Mouse (Mus musculus): ENCODE results near the gene Bcl2l15.
A peak's percentile ranks its signal among the peaks of the same experiment; 100 is the strongest.

The Bcl2l15 gene

DNA sequence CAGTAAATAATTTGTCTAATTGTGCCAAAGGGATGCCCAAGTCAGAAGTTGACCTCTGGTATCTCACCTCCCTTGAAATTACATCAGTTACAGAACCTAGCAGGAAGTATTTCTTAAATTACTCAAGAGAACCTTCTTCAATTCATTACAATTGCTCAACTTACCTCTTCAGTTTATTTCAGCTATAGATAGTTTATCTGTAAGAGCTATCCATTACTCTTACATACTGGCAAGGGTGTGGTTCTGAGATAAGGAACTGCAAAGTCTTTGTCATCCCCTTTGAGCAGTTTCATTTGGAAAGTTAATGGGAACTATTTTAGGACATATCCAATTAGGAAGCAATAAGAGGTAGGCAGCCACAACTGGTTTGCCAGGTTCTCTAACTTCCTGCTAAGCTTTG lies at the start of gene Bcl2l15:
TSS of gene Bcl2l15 (plus strand) at position 176 of the 400 bp plus-strand sequence.
- no peak for DNase-seq (ENCODE audit: low read depth, low spot score)

DNA sequence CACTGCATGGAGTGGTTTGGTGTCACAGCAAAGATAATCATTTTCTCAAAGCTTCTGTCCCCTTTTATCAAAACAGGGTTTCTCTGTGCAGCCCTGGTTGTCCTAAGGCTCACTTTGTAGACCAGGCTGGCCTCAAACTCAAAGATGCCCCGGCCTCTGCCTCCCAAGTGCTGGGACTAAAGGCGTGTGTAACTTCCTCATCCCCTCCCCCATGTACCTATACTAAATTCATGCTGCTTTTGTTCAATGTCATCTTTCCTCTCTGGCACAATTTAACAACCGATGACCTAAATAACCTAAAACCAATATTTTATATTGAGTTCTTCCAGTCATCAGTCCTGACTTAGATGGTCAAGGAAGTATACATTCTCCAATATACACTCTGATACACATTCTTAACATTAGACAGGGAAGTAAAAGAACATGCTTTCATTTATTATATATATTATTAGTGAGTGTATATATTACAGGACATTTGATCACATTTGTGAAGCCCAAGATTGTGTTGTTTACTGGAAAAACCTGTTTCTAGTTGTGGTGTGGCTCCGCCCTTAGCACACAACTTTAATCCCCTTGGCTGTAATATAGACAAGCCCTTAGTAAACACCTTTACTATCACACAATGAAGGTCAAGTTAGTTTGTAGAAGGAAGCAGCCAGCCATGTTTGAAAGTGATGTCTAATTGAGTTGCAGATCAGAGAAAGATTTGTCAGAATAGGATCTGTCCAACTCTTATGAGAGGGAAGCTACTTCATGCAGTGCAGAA lies 49.4 kb upstream of the Bcl2l15 start:
- DNase-seq (ENCODE audit: low read depth, low spot score): no peak

DNA sequence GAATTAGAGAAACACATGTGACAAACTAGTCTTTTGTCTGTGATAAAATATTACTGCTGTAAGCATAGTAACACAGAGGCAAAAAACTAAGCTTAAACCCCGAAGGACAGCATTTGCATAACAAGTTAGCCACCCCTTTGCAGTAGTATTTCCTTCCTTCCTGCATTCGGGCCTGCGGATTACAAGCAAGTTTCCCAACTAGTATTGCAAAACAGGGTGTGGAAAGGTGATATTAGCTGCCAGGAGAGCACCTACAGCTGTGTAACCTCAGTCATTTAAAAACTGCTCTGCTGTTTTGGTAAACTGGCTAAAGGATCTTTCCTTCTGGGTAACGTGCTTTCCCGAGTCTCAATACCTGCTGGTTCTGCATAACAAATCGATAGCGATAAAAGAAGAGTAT lies 45.2 kb upstream of the Bcl2l15 start:
- no peak for DNase-seq (ENCODE audit: low read depth, low spot score)

DNA sequence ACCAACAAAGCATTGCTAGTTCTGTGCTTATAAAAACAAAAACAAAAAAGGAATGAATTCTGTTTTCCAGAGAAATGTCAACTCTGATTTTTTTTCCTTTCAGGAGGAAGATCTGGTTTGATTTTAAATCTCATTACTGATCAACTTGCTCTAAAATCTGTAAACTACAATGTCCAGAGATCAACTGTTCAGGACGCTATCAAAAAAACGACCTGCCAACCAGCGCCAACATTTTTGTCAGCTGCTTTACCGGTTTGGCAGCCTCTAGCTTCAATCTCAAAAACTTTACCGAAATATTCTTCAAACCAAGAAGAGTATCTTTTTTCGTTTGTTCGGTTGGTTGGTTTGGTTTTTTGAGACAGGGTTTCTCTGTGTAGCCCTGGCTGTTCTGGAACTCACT lies 43.3 kb upstream of the Bcl2l15 start:
- no peak for DNase-seq (ENCODE audit: low read depth, low spot score)

DNA sequence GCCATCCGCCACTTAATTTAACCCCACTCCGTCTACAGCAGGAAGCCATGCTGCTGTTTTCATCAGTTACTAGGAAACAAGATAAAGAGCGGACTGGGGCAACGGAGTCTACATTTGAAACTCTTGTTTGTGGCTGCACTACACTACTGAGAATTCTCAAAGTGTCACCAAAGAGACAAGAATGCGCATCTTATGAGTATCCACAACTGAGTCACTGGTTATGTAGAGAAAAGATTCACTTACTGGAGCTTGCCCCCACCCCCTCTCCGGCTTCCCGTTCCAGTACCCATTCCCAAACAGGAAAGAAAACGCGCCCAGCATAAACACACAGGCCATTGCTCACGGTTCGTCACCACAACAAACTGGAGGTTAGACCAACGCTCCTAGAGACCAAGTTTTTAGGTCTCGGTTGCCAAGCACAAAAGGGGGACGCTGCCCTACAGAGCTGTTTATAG lies 42.5 kb upstream of the Bcl2l15 start:
- peak; percentile 30 for DNase-seq (ENCODE audit: low read depth, low spot score)

DNA sequence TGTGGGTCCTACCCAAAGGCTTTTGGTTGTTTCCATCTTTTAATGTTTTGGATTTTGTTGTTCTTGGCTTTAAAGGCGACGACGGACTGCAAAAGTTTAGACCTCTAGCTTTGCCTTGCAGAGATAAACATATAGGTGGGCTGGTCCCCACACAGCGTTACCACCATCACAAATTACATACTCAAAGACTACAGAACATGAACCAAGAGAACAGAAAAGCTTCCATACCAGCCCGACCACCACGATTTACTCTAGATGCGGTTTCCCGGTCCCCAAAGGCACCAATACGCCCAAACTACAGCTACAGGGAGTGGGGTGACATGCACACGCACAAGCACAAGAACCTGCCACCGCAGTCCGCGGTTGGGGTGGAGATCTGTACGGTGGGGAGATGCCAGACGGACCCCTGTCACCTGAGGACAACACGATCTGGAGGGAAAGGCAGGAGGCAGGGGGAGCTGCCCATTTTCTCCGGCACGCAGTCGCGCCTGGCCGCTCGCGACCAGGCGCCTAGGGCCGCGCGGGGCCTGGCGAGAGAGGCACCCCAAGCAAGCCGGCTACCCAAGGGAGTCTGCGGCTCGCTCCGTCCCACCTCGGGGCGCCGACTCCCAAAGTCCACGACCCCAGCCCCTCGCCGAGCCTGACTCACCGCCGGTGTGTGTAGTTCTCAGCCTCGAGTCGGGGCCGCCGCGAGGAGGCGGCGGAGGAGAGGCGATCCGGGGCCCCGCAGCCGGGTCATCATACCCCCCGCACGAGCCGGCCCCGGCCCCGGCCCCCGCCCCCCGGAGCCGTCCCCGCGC lies 41.9 kb upstream of the Bcl2l15 start:
- peak; percentile 47 for DNase-seq (ENCODE audit: low read depth, low spot score)

DNA sequence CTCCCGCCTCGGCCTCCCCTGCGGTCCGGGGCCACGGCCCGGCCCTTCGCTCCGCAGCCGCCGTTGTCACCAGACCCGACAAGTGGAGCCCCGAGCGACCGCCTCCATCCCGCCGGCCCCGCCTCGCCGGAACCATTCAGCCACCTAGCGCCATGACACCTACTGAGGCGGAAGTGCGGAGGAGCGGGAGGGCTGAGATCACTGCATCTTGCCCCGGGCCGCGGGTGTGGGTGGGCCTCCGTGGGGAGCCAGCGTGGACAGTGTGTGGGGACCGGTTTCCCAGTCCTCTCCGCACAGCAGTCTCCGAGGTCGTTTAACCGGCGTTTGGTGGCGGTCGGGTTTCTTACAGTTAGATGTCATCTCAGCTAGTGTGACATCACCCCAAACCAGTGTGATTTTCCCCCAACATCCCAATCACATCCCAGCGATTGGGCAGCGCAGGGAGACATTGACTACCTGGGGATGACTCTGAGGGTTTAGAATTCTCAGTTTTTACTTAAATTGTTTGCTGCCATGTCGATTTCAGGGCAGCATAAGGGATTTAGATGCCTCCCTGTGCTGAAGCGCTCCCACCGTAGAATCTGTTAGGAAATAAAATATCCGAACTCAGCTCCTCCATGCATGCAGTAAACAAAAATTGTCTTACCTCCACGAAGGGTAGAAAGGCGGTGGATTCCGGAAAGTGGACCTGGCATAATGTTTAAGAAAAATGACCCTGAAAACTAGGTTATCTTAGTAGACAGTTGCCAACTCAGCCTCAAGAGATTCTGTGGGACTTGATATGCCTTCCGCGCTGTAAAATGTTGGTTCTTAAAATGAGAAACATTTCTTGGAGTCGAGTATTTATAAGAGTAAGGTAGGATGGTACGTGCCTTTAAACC lies 40.9 kb upstream of the Bcl2l15 start, which contains the start of gene Hipk1:
TSS of gene Hipk1 (minus strand) at position 334 of the 881 bp plus-strand sequence.
- peak; percentile 95 for DNase-seq (ENCODE audit: low read depth, low spot score)

DNA sequence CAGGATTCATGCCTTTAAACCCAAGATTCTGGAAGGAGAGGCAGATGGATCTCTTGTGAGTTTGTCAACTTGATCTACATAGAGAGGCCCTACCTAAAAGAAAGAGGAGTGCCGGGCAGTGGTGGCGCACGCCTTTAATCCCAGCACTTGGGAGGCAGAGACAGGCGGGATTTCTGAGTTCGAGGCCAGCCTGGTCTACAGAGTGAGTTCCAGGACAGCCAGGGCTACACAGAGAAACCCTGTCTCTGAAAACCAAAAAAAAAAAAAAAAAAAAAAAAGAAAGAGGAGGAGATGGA lies 40.3 kb upstream of the Bcl2l15 start:
- peak; percentile 40 for DNase-seq (ENCODE audit: low read depth, low spot score)

DNA sequence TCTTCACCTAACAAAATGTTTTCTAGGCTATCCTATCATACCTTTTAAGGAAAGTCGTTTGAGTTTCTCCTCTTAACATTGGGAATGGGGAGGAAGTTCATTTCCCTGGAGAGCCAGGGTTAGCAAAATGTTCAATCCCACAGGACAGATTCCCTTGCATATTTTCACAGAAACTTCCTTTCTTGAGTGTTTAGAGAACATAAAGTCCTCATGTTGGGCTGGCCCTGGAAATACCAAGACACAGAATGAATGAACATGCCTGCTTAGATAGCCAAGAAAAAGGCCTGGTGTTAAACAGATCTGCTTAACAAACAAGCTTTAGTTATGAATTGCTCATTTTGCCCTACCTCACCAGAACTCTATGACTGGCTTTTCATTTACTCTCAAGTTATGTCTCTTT lies 39.8 kb upstream of the Bcl2l15 start:
- DNase-seq (ENCODE audit: low read depth, low spot score): no peak

DNA sequence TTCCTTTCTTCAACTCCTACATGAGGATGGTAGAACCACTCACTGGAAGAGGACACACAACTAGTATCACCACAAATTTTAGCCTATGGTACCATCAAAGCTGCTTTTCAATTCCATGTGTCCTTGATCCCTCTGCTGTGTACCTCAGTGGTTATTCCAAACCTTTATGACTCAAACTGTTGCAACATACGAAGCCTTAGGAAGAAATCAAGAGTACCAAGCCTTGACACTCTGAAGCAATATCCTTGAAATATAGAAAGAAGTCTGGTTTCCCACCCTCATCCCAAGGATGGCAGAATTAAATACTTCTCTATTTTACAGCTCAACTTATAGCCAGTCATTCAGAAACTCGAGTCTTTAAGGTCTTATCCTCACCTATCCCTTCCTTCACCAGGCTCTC lies 36.0 kb upstream of the Bcl2l15 start:
- DNase-seq (ENCODE audit: low read depth, low spot score): no peak

DNA sequence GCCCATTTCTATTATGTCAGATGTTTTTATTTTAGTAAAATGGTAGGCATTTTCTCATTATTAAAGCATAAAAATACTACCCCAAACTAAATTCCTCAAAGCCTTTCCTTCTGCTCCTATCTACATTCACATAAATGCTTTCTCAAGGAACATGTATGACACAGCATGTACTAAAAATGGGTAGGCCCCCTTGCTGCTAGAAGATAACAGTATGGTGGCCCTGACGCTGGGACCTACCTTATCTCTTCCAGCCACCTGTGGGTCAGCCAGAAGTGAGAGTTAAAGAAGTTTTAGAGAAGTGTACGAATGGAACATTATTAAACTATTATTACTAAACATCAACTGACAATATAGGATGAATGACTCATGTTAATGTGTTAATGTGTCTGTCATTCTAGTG lies 32.9 kb upstream of the Bcl2l15 start:
- DNase-seq (ENCODE audit: low read depth, low spot score): no peak

DNA sequence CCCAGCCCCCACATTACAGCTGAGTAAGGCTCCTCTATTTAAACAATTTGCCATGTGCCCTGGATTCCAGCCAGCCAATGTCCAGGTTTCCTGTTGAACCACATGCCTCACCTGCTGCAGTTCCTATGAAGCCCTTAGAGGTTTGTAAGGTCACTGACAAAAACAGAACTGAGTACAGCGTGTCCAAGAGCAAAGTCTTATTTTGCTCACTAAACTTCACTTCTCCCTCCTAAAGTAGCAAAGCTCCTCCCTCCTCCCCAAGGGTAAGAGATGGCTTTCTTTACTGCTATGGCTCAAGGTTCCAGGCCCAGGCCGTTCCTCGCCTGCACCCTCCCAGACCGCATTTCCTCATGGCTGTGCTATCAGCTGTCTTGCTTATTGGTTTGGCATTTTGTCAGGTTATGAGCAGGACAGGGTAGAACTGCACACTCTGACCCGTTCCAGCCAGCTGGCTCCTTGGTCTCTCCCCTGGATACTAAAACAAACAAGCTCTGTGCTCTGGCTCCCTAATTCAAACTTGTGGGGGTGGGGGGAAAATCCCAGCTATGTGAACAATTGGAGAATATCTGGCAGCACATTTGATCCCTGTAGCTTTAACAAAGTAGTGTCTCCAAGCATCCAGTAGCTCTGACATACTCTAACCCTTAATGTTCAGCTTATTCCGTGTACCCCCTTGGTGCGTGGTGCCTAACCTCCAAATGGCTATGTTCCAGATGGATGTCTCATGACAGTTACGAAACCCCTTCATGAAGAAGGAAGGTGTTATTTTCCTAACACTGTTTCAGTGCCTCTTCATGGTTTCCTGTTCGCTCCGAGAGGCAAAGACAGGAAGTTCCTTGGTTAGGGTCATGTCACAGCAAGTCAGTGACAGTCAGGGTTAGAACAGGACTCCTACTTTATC lies 30.5 kb upstream of the Bcl2l15 start:
- no peak for DNase-seq (ENCODE audit: low read depth, low spot score)

DNA sequence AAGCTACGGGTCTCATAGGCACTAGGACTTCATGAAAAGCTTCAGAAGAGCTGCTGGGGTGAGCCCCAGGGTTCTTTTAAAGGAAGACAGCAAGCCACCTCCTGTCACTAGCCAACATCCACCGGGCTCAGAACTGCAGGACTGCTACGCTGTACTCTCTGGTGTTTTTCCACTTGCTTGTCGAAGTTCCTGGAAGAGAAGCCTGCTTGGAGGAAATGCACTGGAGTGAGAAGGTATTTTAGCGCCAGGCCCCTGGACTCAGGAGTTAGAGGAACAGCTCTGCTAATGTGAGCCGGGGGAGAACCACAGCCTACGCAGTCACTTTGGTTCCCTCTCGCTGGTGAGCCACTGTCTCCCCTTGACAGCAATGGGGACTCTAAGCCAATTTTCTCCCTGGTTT lies 29.5 kb upstream of the Bcl2l15 start:
- DNase-seq (ENCODE audit: low read depth, low spot score): no peak

DNA sequence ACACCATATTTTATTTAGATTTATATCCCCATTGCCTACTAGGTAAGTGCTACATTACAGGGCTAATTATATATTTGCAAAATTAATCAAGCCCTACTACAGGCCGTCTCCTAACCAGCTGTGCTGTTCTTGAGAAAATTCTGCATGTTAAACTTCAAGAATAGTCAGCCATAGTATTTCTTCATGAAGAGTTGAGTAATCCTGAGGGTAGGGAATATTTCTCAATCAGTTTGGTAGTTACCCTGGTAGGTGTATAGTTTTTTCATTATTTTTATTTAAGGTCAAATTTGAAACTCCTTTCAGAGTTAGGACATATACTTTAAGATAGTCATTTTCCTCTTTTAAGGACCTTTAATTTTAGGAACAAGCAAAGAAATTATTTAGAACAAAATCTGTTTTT lies 26.7 kb upstream of the Bcl2l15 start:
- no peak for DNase-seq (ENCODE audit: low read depth, low spot score)

DNA sequence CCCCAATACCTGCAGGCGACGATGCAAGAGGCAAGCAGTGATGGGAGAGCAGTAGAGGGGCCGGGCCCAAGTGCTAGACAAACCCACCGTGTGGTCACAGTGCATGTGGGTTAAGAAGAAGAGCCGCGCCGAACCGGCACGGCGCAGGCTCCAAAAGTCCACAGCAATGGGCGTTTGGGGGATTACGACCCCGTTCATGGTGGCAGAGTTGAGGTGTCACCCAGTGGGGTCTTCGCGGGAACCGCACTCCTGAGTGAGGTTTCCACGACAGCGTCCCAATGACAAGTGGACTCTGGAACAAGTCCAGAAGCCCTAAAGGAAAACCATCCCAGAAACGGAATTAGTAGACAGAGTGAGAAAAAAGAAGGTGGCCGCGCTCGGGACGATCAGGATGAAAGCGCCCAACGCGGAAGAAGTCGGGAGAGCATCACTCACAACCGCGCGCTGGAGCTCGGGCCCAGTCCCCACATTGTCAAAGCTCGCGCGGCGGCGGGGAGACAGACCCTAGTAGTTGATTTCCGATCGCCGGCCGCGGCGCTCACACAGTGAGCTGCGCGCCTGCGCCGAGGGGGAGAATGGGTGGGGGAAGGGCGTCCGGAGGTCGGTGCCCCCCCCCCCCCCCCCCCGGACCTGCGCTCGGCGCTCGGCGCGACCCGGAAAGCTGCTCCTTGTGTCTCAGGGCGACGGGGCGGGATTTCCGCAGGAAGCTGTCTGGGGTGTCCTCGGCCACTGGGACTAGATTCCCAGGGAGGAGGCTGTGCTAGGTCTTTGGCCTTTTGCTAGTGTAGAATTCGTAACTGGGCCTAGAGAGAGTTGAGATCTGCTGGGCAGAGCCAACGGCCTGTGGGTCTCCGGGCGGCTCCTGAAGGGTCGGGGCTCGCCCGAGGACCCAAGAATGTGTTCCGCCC lies 23.3 kb upstream of the Bcl2l15 start, which contains the start of the genes Dclre1b, Ap4b1 and Gm43064:
TSS of gene Dclre1b (minus strand) at position 554 of the 908 bp plus-strand sequence.
TSS of gene Ap4b1 (plus strand) at position 630 of the 908 bp plus-strand sequence.
TSS of gene Gm43064 (plus strand) at position 683 of the 908 bp plus-strand sequence.
- DNase-seq (ENCODE audit: low read depth, low spot score): peak; percentile 97

DNA sequence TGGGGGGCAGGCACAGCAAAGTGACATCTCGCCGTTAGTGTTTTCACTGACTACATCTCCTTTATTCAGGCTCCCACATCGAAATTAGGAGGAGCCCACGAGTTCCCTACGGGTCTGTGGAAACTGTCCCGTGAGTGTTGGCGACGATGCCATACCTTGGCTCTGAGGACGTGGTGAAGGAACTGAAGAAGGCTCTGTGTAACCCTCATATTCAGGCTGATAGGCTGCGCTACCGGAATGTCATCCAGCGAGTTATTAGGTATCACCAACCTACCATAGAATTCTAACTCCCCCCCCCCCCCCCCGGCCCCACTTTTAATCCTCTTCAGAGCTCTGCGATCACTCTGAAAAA lies 22.6 kb upstream of the Bcl2l15 start:
- DNase-seq (ENCODE audit: low read depth, low spot score): no peak

DNA sequence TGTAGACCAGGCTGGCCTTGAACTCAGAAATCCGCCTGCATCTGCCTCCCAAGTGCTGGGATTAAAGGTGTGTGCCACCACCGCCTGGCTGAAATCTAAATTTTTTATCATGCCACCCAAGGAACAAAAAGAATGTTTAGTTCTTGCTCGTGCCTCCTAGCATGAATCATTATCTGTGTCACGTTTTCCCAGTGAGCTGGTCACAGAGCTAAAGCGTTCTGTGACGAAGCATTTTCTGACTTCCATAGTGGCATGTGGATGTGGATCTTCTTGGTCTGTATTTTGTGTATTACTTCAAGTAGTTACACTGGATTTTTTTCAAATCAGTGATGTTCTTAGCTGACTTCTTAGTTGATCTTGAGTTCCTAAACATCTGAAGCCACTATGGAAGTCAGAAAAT lies 21.4 kb upstream of the Bcl2l15 start:
- no peak for DNase-seq (ENCODE audit: low read depth, low spot score)

DNA sequence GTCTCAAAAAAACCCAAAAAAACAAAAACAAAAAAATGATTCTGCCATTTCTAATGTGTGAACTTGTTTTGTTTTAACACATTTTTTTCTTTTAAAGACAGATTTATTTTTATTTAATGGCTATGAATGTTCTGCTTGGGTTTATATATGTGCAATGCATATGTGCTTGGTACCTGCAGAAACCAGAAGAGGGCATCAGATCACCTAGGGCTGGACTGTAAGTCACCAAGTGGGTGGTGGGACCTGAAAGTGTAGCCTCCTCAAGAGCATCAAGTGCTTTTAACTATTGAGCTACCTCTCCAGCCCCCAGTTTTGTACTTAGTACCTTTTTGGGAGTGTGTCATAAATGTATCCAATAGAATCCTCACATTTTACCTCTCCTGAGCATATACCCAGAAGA lies 4.9 kb upstream of the Bcl2l15 start:
- peak; percentile 27 for DNase-seq (ENCODE audit: low read depth, low spot score)

DNA sequence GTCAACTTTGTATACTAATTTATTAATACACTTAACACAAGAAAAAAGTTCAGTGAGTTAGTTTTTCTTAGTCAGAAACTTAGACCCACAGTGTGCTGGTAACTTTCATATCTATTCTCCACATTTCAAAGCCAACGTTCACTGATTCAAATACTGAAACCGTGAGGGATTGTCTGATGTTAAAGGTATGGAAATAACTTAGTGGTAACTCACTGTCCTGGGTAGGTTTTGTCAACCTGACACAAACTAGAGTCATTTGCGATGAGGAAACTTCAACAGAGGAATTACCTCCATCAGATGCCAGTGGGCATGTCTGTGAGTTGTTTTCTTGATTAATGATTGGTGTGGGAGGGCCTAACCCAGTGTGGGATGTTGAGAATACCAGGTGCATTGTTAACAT lies 3.4 kb upstream of the Bcl2l15 start:
- no peak for DNase-seq (ENCODE audit: low read depth, low spot score)

DNA sequence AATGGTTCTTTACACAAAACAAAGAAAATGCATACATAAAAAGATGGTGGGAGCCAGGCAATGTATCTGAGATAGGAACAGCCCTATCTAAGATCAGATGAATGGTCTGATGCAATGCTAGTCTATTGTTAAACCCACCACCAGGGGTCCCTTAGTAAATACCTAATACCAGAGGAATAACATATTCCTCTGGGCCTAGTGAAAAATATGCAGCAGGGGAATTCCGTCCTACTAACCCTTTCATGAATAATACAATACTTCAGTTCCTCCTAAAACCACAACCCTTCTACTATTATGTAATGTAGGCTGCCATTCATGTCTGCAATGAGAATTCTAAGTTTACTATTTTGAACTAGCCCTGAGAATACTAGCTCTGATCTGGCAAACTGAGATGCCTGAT lies 1.7 kb upstream of the Bcl2l15 start:
- DNase-seq (ENCODE audit: low read depth, low spot score): peak; percentile 48
